Mouse (Mus musculus): ENCODE data around the gene Tenm4. TPM values are rescaled to one million over a fixed set of nuclear protein-coding genes. Genes with fewer than 3 reads are reported as not detected.
A peak's percentile ranks its signal among the peaks of the same experiment; 100 is the strongest.

Gene Tenm4
- polyA plus RNA-seq, 1 experiment from 2014 or later: 14.3 TPM

DNA sequence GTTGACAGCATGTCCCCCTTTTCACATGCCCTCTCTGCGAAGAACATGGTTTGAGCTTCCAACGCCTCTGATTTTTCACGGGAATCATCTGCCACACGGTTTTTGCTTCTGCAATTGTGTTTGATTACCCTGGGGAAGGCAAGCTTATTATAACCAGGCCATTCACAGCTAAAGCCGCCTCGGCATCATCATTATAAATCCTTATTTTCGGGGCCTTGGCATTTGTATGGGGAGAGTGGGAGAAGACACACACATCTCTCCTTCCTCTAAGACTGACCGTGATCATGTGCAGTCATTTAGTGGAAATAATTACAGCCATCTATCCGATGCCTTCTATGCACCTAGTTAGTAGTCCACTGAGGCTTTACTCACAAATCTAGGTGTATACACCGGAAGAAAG, 719.9 kb downstream of the Tenm4 start:
- Histone ChIP-seq H3K27ac (ENCODE audit: low read length) (no peak overlapping the region), H3K9ac (ENCODE audit: low read depth, low read length) (no peak overlapping the region), H3K36me3 (ENCODE audit: control insufficient read depth, insufficient read depth, low read length) (peaks cover 6% of the 10 kb centered on the region), H3K4me1 (ENCODE audit: control insufficient read depth, insufficient read depth, low read length) (no peaks in the 10 kb centered on the region), H3K4me2 (ENCODE audit: low read depth, low read length) (no peak overlapping the region), H3K4me3 (ENCODE audit: low read length) (no peak overlapping the region), H3K9me3 (ENCODE audit: control insufficient read depth, low read length) (no peaks in the 10 kb centered on the region), H3K27me3 (replicated peaks; ENCODE audit: control insufficient read depth, insufficient read depth, low read length) (no peaks in the 10 kb centered on the region)
- WGBS: 83% methylated on average over 10 of the region's 10 CpGs
- no peak for ATAC-seq

DNA sequence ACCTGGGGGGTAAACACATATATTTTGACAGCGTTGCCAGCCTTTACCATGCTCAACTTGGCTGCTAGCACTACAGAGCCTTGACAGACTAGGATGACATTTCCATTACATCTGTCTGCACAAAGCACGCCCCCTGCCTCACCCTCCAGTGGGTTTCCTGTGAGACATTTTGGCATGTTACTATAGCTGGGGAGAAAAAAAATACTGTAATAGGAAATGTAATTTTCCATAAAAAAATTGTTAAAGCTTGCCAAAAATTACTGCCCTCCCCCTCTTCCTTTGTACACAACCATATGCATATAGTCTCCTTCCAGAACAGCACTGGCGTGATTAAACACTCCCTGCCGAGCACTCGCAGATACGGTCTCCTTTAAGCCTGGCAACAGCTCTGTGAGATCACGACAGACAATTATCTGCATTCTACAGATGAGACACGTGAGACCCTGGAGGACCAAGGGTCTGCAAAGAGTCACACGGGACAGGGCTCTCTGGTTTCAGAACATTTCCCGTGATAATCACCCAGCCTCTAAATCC, 728.1 kb downstream of the Tenm4 start:
- Histone ChIP-seq H3K27me3 (replicated peaks; ENCODE audit: control insufficient read depth, insufficient read depth, low read length) (no peaks in the 10 kb centered on the region), H3K36me3 (ENCODE audit: control insufficient read depth, insufficient read depth, low read length) (peaks cover 6% of the 10 kb centered on the region), H3K9ac (ENCODE audit: low read depth, low read length) (no peak overlapping the region), H3K9me3 (ENCODE audit: control insufficient read depth, low read length) (no peaks in the 10 kb centered on the region), H3K4me1 (ENCODE audit: control insufficient read depth, insufficient read depth, low read length) (peaks cover 12% of the 10 kb centered on the region), H3K4me2 (ENCODE audit: low read depth, low read length) (no peak overlapping the region), H3K4me3 (ENCODE audit: low read length) (no peak overlapping the region), H3K27ac (ENCODE audit: low read length) (peak overlapping the region; percentile 20; the same call in 1 of the 2 replicates)
- 37% methylated on average over 10 of the region's 10 CpGs for WGBS
- ATAC-seq: 0 out of 2 replicates have a peak, but pooled peaks have one; percentile 27

DNA sequence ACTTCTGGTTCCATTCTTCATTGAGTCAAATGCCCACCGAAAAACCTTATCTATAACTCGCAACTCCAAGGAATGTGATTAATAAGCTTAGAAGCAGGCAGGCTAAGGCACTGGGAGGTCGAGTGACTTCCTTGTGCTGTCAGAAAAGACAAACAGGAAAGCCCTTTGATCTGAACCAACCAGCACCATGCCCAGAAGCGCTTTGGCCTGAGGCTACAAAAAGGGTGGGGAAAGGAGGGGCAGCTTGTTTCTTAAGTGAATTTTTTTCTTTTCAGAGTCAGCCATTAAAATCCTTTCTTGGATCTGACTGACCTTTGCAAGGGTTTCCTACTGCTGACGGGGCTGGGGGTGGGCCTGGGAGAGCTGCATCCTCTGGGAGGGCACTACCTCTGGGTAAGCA, 731.1 kb downstream of the Tenm4 start:
- ATAC-seq: no peak

DNA sequence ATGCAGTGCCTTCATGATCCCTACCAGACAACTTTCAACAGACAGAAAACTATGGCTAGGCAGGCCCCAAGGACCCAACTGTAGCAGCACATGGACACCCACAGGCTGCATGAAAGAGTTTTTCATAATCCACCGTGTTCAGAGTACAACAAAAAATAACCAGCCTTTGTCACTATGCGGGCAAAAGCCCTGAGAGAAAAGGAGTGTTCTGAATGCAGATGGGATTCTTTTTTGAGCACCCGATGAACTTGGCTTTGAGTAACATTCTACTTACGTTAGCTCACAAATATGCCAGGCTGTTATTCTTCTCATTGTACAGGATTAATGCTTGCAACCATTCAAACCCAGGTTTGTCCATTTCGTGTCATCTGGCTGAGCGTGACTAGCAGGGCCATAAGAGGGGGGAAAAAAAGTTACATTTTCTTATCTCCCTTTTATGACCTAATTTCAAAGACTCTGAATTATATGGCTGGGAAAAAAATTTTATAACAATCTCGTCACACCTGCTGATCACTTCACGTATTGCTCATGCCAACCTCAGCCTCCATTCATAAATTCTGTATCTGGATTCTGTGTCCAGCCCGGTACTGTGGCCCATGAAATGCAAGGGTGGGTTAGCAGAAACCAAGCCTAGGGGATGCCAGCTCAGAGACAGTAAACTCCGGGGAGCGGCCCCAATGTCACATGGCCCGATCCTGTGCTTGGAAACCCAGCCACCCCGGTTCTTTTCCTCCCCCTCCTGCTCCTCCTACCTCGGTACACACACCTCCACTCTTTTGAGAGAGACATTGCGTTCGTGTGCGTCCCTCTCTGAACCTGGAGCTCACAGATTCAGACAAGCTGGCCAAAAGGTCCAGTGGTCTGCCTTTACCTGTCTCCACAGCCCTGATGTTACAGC, 732.3 kb downstream of the Tenm4 start:
- H3K4me1 ChIP-seq (ENCODE audit: control insufficient read depth, insufficient read depth, low read length): peaks cover 12% of the 10 kb centered on the region
- H3K27me3 ChIP-seq (replicated peaks; ENCODE audit: control insufficient read depth, insufficient read depth, low read length): no peaks in the 10 kb centered on the region
- no peaks in the 10 kb centered on the region for H3K9me3 ChIP-seq (ENCODE audit: control insufficient read depth, low read length)
- H3K4me3 ChIP-seq (ENCODE audit: low read length): no peak overlapping the region
- no peak overlapping the region for H3K9ac ChIP-seq (ENCODE audit: low read depth, low read length)
- WGBS: 70% methylated on average over 17 of the region's 17 CpGs
- ATAC-seq: peak; percentile 59
- no peaks in the 10 kb centered on the region; the same call in 1 of the 2 replicates for H3K36me3 ChIP-seq (ENCODE audit: control insufficient read depth, insufficient read depth, low read length)
- H3K4me2 ChIP-seq (ENCODE audit: low read depth, low read length): peak overlapping the region; percentile 13; the same call in 1 of the 2 replicates
- no peak overlapping the region for H3K27ac ChIP-seq (ENCODE audit: low read length)

More for the DNA sequence above, 731.1 kb downstream of the Tenm4 start:
- Histone ChIP-seq H3K9me3 (ENCODE audit: control insufficient read depth, low read length) (no peaks in the 10 kb centered on the region), H3K27ac (ENCODE audit: low read length) (no peak overlapping the region), H3K4me3 (ENCODE audit: low read length) (no peak overlapping the region), H3K4me1 (ENCODE audit: control insufficient read depth, insufficient read depth, low read length) (peaks cover 12% of the 10 kb centered on the region), H3K27me3 (replicated peaks; ENCODE audit: control insufficient read depth, insufficient read depth, low read length) (no peaks in the 10 kb centered on the region), H3K9ac (ENCODE audit: low read depth, low read length) (no peak overlapping the region), H3K36me3 (ENCODE audit: control insufficient read depth, insufficient read depth, low read length) (no peaks in the 10 kb centered on the region; the same call in 1 of the 2 replicates), H3K4me2 (ENCODE audit: low read depth, low read length) (no peak overlapping the region)
- WGBS: 46% methylated on average over 5 of the region's 5 CpGs

DNA sequence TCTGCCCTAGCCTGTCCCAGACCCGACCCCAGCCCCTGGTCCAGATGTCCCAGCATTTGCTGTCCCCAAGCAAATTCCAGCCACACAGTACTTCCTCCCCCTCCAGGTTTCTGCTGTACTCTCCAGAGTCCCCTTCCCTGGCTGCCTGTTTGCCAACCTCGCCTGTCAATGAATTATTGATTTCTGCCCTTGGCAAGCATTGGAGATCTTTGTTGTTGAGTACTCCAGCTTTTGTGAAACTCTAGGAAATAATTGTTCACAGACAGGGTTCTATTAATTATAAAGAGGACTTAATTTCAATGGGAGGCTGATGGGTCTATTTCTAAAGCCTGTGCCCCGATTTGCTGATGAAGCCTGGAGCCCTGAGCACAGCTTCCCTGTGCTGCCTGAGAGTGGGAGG, 733.4 kb downstream of the Tenm4 start:
- Histone ChIP-seq H3K4me1 (ENCODE audit: control insufficient read depth, insufficient read depth, low read length) (peaks cover 6% of the 10 kb centered on the region; the same call in 1 of the 2 replicates), H3K4me3 (ENCODE audit: low read length) (no peak overlapping the region), H3K27ac (ENCODE audit: low read length) (no peak overlapping the region), H3K9ac (ENCODE audit: low read depth, low read length) (no peak overlapping the region), H3K36me3 (ENCODE audit: control insufficient read depth, insufficient read depth, low read length) (no peaks in the 10 kb centered on the region; the same call in 1 of the 2 replicates), H3K9me3 (ENCODE audit: control insufficient read depth, low read length) (no peaks in the 10 kb centered on the region), H3K27me3 (replicated peaks; ENCODE audit: control insufficient read depth, insufficient read depth, low read length) (no peaks in the 10 kb centered on the region), H3K4me2 (ENCODE audit: low read depth, low read length) (no peak overlapping the region)
- WGBS: 56% methylated on average over 3 of the region's 3 CpGs
- ATAC-seq: no peak

DNA sequence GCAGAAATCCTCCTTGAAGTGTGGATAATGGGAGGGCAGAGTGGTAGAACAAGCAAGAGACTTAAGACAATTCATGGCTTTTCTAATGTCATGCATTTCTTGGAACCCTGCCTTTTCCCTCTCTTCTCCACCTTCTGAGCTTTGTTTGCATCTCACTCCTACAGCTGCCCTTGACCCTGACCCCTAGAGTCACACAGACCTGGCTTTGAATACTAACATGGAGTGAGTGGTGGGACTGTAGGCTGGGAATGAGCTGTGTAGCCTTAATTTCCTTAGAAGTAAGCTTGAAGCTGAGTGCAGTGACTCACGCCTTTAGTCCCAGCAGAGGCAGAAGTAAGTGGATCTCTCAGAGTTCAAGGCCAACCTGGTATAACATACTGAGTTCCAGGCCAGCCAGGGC, 733.9 kb downstream of the Tenm4 start:
- H3K4me2 ChIP-seq (ENCODE audit: low read depth, low read length): no peak overlapping the region
- no peak overlapping the region for H3K9ac ChIP-seq (ENCODE audit: low read depth, low read length)
- WGBS: 85% methylated on average over 1 of the region's 1 CpGs
- no peaks in the 10 kb centered on the region for H3K9me3 ChIP-seq (ENCODE audit: control insufficient read depth, low read length)
- ATAC-seq: no peak
- H3K4me3 ChIP-seq (ENCODE audit: low read length): no peak overlapping the region
- H3K27me3 ChIP-seq (replicated peaks; ENCODE audit: control insufficient read depth, insufficient read depth, low read length): no peaks in the 10 kb centered on the region
- peaks cover 6% of the 10 kb centered on the region; the same call in 1 of the 2 replicates for H3K4me1 ChIP-seq (ENCODE audit: control insufficient read depth, insufficient read depth, low read length)
- H3K36me3 ChIP-seq (ENCODE audit: control insufficient read depth, insufficient read depth, low read length): no peaks in the 10 kb centered on the region; the same call in 1 of the 2 replicates
- no peak overlapping the region for H3K27ac ChIP-seq (ENCODE audit: low read length)

DNA sequence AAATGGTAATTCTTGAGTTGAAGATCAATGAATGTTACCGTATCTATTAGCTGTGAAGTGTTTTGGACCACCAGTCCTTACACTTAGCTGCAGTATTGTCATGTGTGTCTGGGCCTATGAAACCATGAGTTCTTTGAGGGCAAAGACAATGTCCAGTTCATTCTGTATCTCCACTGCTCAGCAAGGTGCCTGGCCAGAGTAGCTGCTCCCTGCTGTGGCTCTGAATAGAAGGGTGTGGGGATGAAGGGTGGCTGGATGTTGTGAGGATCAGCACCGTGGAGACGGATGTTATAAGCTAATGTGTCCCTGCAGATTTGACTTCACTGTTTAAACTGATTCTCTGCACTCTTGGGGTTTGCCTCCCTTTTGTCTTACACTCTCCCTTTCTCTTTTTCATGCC, 734.4 kb downstream of the Tenm4 start:
- Histone ChIP-seq H3K36me3 (ENCODE audit: control insufficient read depth, insufficient read depth, low read length) (no peaks in the 10 kb centered on the region; the same call in 1 of the 2 replicates), H3K4me3 (ENCODE audit: low read length) (no peak overlapping the region), H3K27ac (ENCODE audit: low read length) (no peak overlapping the region), H3K9me3 (ENCODE audit: control insufficient read depth, low read length) (no peaks in the 10 kb centered on the region), H3K27me3 (replicated peaks; ENCODE audit: control insufficient read depth, insufficient read depth, low read length) (no peaks in the 10 kb centered on the region), H3K4me2 (ENCODE audit: low read depth, low read length) (no peak overlapping the region), H3K4me1 (ENCODE audit: control insufficient read depth, insufficient read depth, low read length) (peaks cover 6% of the 10 kb centered on the region; the same call in 1 of the 2 replicates), H3K9ac (ENCODE audit: low read depth, low read length) (no peak overlapping the region)
- ATAC-seq: no peak
- 90% methylated on average over 3 of the region's 3 CpGs for WGBS

DNA sequence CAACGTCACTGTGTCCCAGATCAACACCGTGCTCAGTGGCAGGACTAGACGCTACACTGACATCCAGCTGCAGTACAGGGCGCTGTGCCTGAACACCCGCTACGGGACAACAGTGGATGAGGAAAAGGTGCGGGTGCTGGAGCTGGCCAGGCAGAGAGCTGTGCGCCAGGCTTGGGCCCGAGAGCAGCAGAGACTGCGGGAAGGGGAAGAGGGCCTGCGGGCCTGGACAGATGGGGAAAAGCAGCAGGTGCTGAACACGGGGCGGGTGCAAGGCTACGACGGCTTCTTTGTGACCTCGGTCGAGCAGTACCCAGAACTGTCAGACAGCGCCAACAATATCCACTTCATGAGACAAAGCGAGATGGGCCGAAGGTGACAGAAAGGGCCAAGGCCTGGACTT, 735.2 kb downstream of the Tenm4 start:
- Histone ChIP-seq H3K4me3 (ENCODE audit: low read length) (no peak overlapping the region), H3K27me3 (replicated peaks; ENCODE audit: control insufficient read depth, insufficient read depth, low read length) (no peaks in the 10 kb centered on the region), H3K4me2 (ENCODE audit: low read depth, low read length) (no peak overlapping the region), H3K36me3 (ENCODE audit: control insufficient read depth, insufficient read depth, low read length) (no peaks in the 10 kb centered on the region; the same call in 1 of the 2 replicates), H3K9ac (ENCODE audit: low read depth, low read length) (no peak overlapping the region), H3K4me1 (ENCODE audit: control insufficient read depth, insufficient read depth, low read length) (peaks cover 6% of the 10 kb centered on the region; the same call in 1 of the 2 replicates), H3K27ac (ENCODE audit: low read length) (no peak overlapping the region), H3K9me3 (ENCODE audit: control insufficient read depth, low read length) (no peaks in the 10 kb centered on the region)
- 93% methylated on average over 20 of the region's 20 CpGs for WGBS
- no peak for ATAC-seq

DNA sequence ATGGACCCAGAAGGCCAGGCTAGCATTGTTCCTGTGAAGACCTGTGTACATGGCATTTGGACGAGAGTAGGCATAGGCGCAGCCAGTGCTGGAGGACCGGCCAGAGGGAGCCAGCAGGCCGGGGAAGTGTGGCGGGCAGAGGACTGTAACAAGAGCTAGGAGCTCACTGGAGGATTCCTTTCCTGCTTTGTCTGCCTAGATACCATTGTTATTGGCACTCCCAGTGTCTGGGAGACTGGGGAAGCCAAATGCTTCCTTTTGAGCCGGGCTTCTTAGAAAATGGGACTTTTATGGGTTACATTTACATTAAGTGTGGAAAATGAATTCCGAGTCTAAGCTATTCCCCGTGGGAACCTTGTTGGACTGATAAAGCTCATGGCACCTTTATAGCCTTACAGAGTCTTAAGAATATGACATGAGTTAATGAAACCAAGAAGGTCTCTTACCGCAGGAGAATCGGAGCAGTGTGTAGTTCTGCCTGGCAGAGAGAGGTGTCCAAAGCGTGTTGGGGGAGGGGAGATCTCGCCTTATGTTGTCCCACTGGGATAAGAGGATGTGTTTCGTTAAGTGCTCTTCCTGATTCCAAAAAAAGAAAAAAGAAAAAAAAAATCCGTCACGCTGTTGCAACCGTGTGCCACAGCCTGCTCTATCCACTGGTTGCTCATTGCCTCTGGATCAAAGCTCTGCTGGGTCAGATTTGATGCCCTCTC, 737.1 kb downstream of the Tenm4 start:
- H3K9ac ChIP-seq (ENCODE audit: low read depth, low read length): no peak overlapping the region
- H3K4me1 ChIP-seq (ENCODE audit: control insufficient read depth, insufficient read depth, low read length): no peaks in the 10 kb centered on the region
- no peaks in the 10 kb centered on the region for H3K9me3 ChIP-seq (ENCODE audit: control insufficient read depth, low read length)
- ATAC-seq: no peak
- H3K4me2 ChIP-seq (ENCODE audit: low read depth, low read length): no peak overlapping the region
- H3K27ac ChIP-seq (ENCODE audit: low read length): no peak overlapping the region
- H3K4me3 ChIP-seq (ENCODE audit: low read length): no peak overlapping the region
- 82% methylated on average over 16 of the region's 16 CpGs for WGBS
- no peaks in the 10 kb centered on the region for H3K36me3 ChIP-seq (ENCODE audit: control insufficient read depth, insufficient read depth, low read length)
- no peaks in the 10 kb centered on the region for H3K27me3 ChIP-seq (replicated peaks; ENCODE audit: control insufficient read depth, insufficient read depth, low read length)

Data from intestine, embryonic 16.5 days (tissue).